Mouse (Mus musculus) liver, embryonic 16.5 days (tissue): ENCODE measurements around the gene Cep41. TPM values are rescaled to one million over a fixed set of nuclear protein-coding genes. Genes with fewer than 3 reads are reported as not detected.

Experiments
- ATAC-seq: fragments of 200-750 bp; cut with Nextera tagmentation; 2 replicates; pipeline ENCODE4 v1.8.0; 2017; ENCODE audit warnings: low read depth, mild to moderate bottlenecking, moderate number of reproducible peaks, moderate library complexity
- H3K27ac ChIP-seq: fragments of 300-500 bp; sonication (generic); 2 replicates; pipeline ENCODE4 v1.5.1; 2014; ENCODE audit warnings: mild to moderate bottlenecking, low read length
- H3K27me3 ChIP-seq: fragments of 300-500 bp; sonication (generic); 2 replicates; pipeline ENCODE4 v1.6.1; 2014; ENCODE audit warnings: low read depth, low read length, mixed read lengths; ENCODE audit not compliant: control insufficient read depth, insufficient read depth
- H3K36me3 ChIP-seq: fragments of 300-500 bp; sonication (generic); 2 replicates; pipeline ENCODE4 v1.6.1; 2014; ENCODE audit warnings: mild to moderate bottlenecking; ENCODE audit not compliant: control insufficient read depth, insufficient read depth
- H3K4me1 ChIP-seq: fragments of 300-500 bp; sonication (generic); 2 replicates; pipeline ENCODE4 v1.6.1; 2014; ENCODE audit warnings: low read depth, low read length, mixed read lengths; ENCODE audit not compliant: control insufficient read depth
- H3K4me2 ChIP-seq: fragments of 300-500 bp; sonication (generic); 2 replicates; pipeline ENCODE4 v1.6.1; 2014; ENCODE audit warnings: low read depth, low read length, mixed read lengths
- H3K4me3 ChIP-seq: fragments of 300-500 bp; sonication (generic); 2 replicates; pipeline ENCODE4 v1.5.1; 2014; ENCODE audit warnings: low read depth, mild to moderate bottlenecking, low read length
- H3K9ac ChIP-seq: fragments of 300-500 bp; sonication (generic); 2 replicates; pipeline ENCODE4 v1.6.1; 2014; ENCODE audit warnings: low read depth, low read length
- H3K9me3 ChIP-seq: fragments of 300-500 bp; sonication (generic); replicated peaks from 2 replicates; pipeline ENCODE4 v1.6.1; 2016; ENCODE audit warnings: low read length; ENCODE audit not compliant: control insufficient read depth
- WGBS: fragments of 180-500 bp; shearing (Covaris S2); extraction: QIAGEN DNeasy Blood & Tissue Kit; methylation state at CpG from one replicate; pipeline ENCODE4 v1.1.7; 2014; ENCODE audit not compliant: insufficient replicate concordance; 5-methylcytosine and 5-hydroxymethylcytosine counted together
- polyA plus RNA-seq: library from polyadenylated mRNA; unstranded; fragments of >200 nt; fragmentation: Nextera tagmentation; extraction: Ambion mirVana; gene quantifications from 2 replicates; pipeline ENCODE4 v1.2.1, GENCODE M21; 2015

Cep41 gene
- polyA plus RNA-seq, result 3.2 and 3.9 TPM in 2 replicates

GRCm38 (mm10) chr6:30693350-30693991 is at the start of gene Cep41:
Cep41 (minus strand) TSS chr6:30693749.
- Histone ChIP-seq H3K36me3 (no peaks in the 10 kb centered on the region), H3K4me3 (peak within 1 kb of the TSS; percentile 80), H3K27ac (peak within 1 kb of the TSS; percentile 67), H3K4me2 (peak within 1 kb of the TSS; percentile 64), H3K27me3 (no peaks in the 10 kb centered on the region), H3K9ac (peak within 1 kb of the TSS; percentile 67), H3K4me1 (peaks cover 5% of the 10 kb centered on the region), H3K9me3 (no peaks in the 10 kb centered on the region)
- under 1% methylated on average over 45 of the region's 52 CpGs for WGBS
- peak; percentile 98 for ATAC-seq

- Histone ChIP-seq H3K4me3 (peak overlapping the region; percentile 10), H3K4me2 (no peak overlapping the region), H3K9me3 (peaks cover 13% of the 10 kb centered on the region), H3K27me3 (peaks cover 44% of the 10 kb centered on the region), H3K36me3 (no peaks in the 10 kb centered on the region), H3K27ac (no peak overlapping the region), H3K9ac (no peak overlapping the region), H3K4me1 (no peaks in the 10 kb centered on the region)
- 42% methylated on average over 10 of the region's 10 CpGs for WGBS
- no peak for ATAC-seq
These were observed 45.7 kb upstream of the Cep41 start for GRCm38 (mm10) chr6:30739177-30739747.

- H3K4me3 ChIP-seq, result peak overlapping the region; percentile 43
- no peaks in the 10 kb centered on the region for H3K36me3 ChIP-seq
- no peak overlapping the region for H3K27ac ChIP-seq
- peaks cover 48% of the 10 kb centered on the region for H3K27me3 ChIP-seq
- peak overlapping the region; percentile 48; the same call in 1 of the 2 replicates for H3K4me2 ChIP-seq
- WGBS, result 40% methylated on average over 20 of the region's 20 CpGs
- no peak overlapping the region for H3K9ac ChIP-seq
- H3K4me1 ChIP-seq, result no peaks in the 10 kb centered on the region
- no peak for ATAC-seq
- peaks cover 13% of the 10 kb centered on the region for H3K9me3 ChIP-seq
These were observed 45.0 kb upstream of the Cep41 start for GRCm38 (mm10) chr6:30738464-30739006.

GRCm38 (mm10) chr6:30737548-30738463 is 44.3 kb upstream of the Cep41 start:
- Histone ChIP-seq H3K4me1 (no peaks in the 10 kb centered on the region), H3K27ac (no peak overlapping the region), H3K36me3 (no peaks in the 10 kb centered on the region), H3K27me3 (peaks cover 55% of the 10 kb centered on the region), H3K9me3 (peaks cover 13% of the 10 kb centered on the region), H3K9ac (no peak overlapping the region), H3K4me3 (peak overlapping the region; percentile 43), H3K4me2 (peak overlapping the region; percentile 48)
- ATAC-seq, result 0 out of 2 replicates have a peak, but pooled peaks have one; percentile 19
- 45% methylated on average over 63 of the region's 66 CpGs for WGBS

- Histone ChIP-seq H3K4me3 (peak overlapping the region; percentile 43; the same call in 1 of the 2 replicates), H3K9ac (no peak overlapping the region), H3K9me3 (peaks cover 13% of the 10 kb centered on the region), H3K36me3 (no peaks in the 10 kb centered on the region), H3K4me1 (no peaks in the 10 kb centered on the region), H3K27ac (no peak overlapping the region), H3K4me2 (peak overlapping the region; percentile 48; the same call in 1 of the 2 replicates), H3K27me3 (peaks cover 60% of the 10 kb centered on the region)
- 49% methylated on average over 29 of the region's 29 CpGs for WGBS
- ATAC-seq, result peak; percentile 35; the same call in 1 of the 2 replicates
These were observed 43.5 kb upstream of the Cep41 start for GRCm38 (mm10) chr6:30736864-30737547.

- Histone ChIP-seq H3K9ac (no peak overlapping the region), H3K36me3 (no peaks in the 10 kb centered on the region), H3K4me1 (no peaks in the 10 kb centered on the region), H3K27me3 (peaks cover 60% of the 10 kb centered on the region), H3K4me2 (no peak overlapping the region), H3K4me3 (no peak overlapping the region), H3K27ac (no peak overlapping the region), H3K9me3 (peaks cover 13% of the 10 kb centered on the region)
- 0 out of 2 replicates have a peak, but pooled peaks have one; percentile 13 for ATAC-seq
- 37% methylated on average over 13 of the region's 13 CpGs for WGBS
These were observed 42.8 kb upstream of the Cep41 start for GRCm38 (mm10) chr6:30736372-30736762.

GRCm38 (mm10) chr6:30735728-30736371 is 42.3 kb upstream of the Cep41 start:
- Histone ChIP-seq H3K4me2 (0 out of 2 replicates have a peak overlapping the region, but pooled peaks have one; percentile 17), H3K27me3 (peaks cover 60% of the 10 kb centered on the region), H3K9me3 (peaks cover 13% of the 10 kb centered on the region), H3K4me3 (no peak overlapping the region), H3K27ac (no peak overlapping the region), H3K36me3 (no peaks in the 10 kb centered on the region), H3K9ac (no peak overlapping the region), H3K4me1 (no peaks in the 10 kb centered on the region)
- 46% methylated on average over 15 of the region's 15 CpGs for WGBS
- no peak for ATAC-seq
